Mouse (Mus musculus): ENCODE data around the gene Pxt1.

GRCm38 (mm10) chr17:28936622-28937345 is 6.9 kb downstream of the Pxt1 start:
- TF ChIP-seq GATA1 (IDR thresholded peaks at IDR 0.05; ENCODE audit: borderline replicate concordance, low read length), result no peak
- TF ChIP-seq FLI1 (IDR thresholded peaks at IDR 0.05; ENCODE audit: low read length), result no peak

All from megakaryocyte, embryonic 14.5 days (primary cell).